Mouse (Mus musculus) lung, postnatal 36 days (tissue): Measurements from ENCODE around the gene Klhdc1.

Experiments used
- DNase-seq: peaks from one replicate; pipeline ENCODE4 v3.0.0; 2022; ENCODE audit warnings: mixed read lengths

Gene Klhdc1

GRCm38 (mm10) chr12:69297411-69298150 lies 56.6 kb downstream of the Klhdc1 start:
- DNase-seq = no peak

- no peak for DNase-seq
Measured at GRCm38 (mm10) chr12:69298281-69298680, 57.3 kb downstream of the Klhdc1 start.

GRCm38 (mm10) chr12:69299231-69299630 lies 58.3 kb downstream of the Klhdc1 start:
- DNase-seq = peak; percentile 78

- no peak for DNase-seq
Measured at GRCm38 (mm10) chr12:69299831-69300230, 58.9 kb downstream of the Klhdc1 start.

GRCm38 (mm10) chr12:69300391-69300790 lies 59.4 kb downstream of the Klhdc1 start:
- DNase-seq = no peak

GRCm38 (mm10) chr12:69302171-69302570 lies 61.2 kb downstream of the Klhdc1 start:
- DNase-seq = no peak

GRCm38 (mm10) chr12:69304051-69304450 lies 63.1 kb downstream of the Klhdc1 start:
- no peak for DNase-seq

- no peak for DNase-seq
Measured at GRCm38 (mm10) chr12:69306333-69306732, 65.4 kb downstream of the Klhdc1 start.

GRCm38 (mm10) chr12:69309659-69310058 lies 68.7 kb downstream of the Klhdc1 start:
- no peak for DNase-seq

GRCm38 (mm10) chr12:69318431-69318830 lies 77.5 kb downstream of the Klhdc1 start:
- no peak for DNase-seq

GRCm38 (mm10) chr12:69331187-69331586 lies 90.2 kb downstream of the Klhdc1 start:
- peak; percentile 60 for DNase-seq

GRCm38 (mm10) chr12:69332147-69332546 lies 91.2 kb downstream of the Klhdc1 start:
- peak; percentile 13 for DNase-seq

- DNase-seq = peak; percentile 73
Measured at GRCm38 (mm10) chr12:69333547-69333946, 92.6 kb downstream of the Klhdc1 start.
